Mouse (Mus musculus): Measurements from ENCODE around the gene Wdr93.

Gene Wdr93

GRCm38 (mm10) chr7:79742659-79743536 is at the start of gene Wdr93, which contains the start of gene Pex11a:
Wdr93 (plus strand) TSS chr7:79743163.
Pex11a (minus strand) TSS chr7:79743131.
- peak; percentile 82 for ATAC-seq (ENCODE audit: low TSS enrichment)

- no peak for ATAC-seq (ENCODE audit: low TSS enrichment)
Measured at GRCm38 (mm10) chr7:79696495-79696894, 46.5 kb upstream of the Wdr93 start.

GRCm38 (mm10) chr7:79702755-79703154 is 40.2 kb upstream of the Wdr93 start:
- peak; percentile 57; the same call in 1 of the 2 replicates for ATAC-seq (ENCODE audit: low TSS enrichment)

- no peak for ATAC-seq (ENCODE audit: low TSS enrichment)
Measured at GRCm38 (mm10) chr7:79705210-79705609, 37.8 kb upstream of the Wdr93 start.

- ATAC-seq (ENCODE audit: low TSS enrichment), result peak; percentile 90
Measured at GRCm38 (mm10) chr7:79710130-79710607, 32.8 kb upstream of the Wdr93 start.

- no peak for ATAC-seq (ENCODE audit: low TSS enrichment)
Measured at GRCm38 (mm10) chr7:79710831-79711230, 32.1 kb upstream of the Wdr93 start.

- ATAC-seq (ENCODE audit: low TSS enrichment), result no peak
Measured at GRCm38 (mm10) chr7:79715187-79715981, 27.6 kb upstream of the Wdr93 start, which contains the start of gene Kif7. Kif7 (minus strand) TSS chr7:79715720.

- peak; percentile 92 for ATAC-seq (ENCODE audit: low TSS enrichment)
Measured at GRCm38 (mm10) chr7:79721386-79721977, 21.5 kb upstream of the Wdr93 start.

GRCm38 (mm10) chr7:79727091-79727490 is 15.9 kb upstream of the Wdr93 start:
- peak; percentile 58 for ATAC-seq (ENCODE audit: low TSS enrichment)

GRCm38 (mm10) chr7:79728219-79728618 is 14.7 kb upstream of the Wdr93 start:
- peak; percentile 54 for ATAC-seq (ENCODE audit: low TSS enrichment)

GRCm38 (mm10) chr7:79729169-79729568 is 13.8 kb upstream of the Wdr93 start:
- peak; percentile 66 for ATAC-seq (ENCODE audit: low TSS enrichment)

- peak; percentile 31; the same call in 1 of the 2 replicates for ATAC-seq (ENCODE audit: low TSS enrichment)
Measured at GRCm38 (mm10) chr7:79729743-79730370, 13.1 kb upstream of the Wdr93 start.

GRCm38 (mm10) chr7:79731438-79731837 is 11.5 kb upstream of the Wdr93 start:
- no peak for ATAC-seq (ENCODE audit: low TSS enrichment)

- no peak for ATAC-seq (ENCODE audit: low TSS enrichment)
Measured at GRCm38 (mm10) chr7:79732622-79733021, 10.3 kb upstream of the Wdr93 start, which contains the start of gene Plin1. Plin1 (minus strand) TSS chr7:79732903.

- no peak for ATAC-seq (ENCODE audit: low TSS enrichment)
Measured at GRCm38 (mm10) chr7:79734563-79734962, 8.4 kb upstream of the Wdr93 start.

GRCm38 (mm10) chr7:79736511-79736910 is 6.5 kb upstream of the Wdr93 start:
- no peak for ATAC-seq (ENCODE audit: low TSS enrichment)

GRCm38 (mm10) chr7:79738913-79739312 is 4.0 kb upstream of the Wdr93 start:
- no peak for ATAC-seq (ENCODE audit: low TSS enrichment)

- ATAC-seq (ENCODE audit: low TSS enrichment), result no peak
Measured at GRCm38 (mm10) chr7:79740279-79740678, 2.7 kb upstream of the Wdr93 start.

- no peak for ATAC-seq (ENCODE audit: low TSS enrichment)
Measured at GRCm38 (mm10) chr7:79742277-79742658, 695 bp upstream of the Wdr93 start.

GRCm38 (mm10) chr7:79744051-79744450 is 1.1 kb downstream of the Wdr93 start:
- peak; percentile 24; the same call in 1 of the 2 replicates for ATAC-seq (ENCODE audit: low TSS enrichment)

GRCm38 (mm10) chr7:79744585-79744984 is 1.6 kb downstream of the Wdr93 start:
- no peak for ATAC-seq (ENCODE audit: low TSS enrichment)

All from frontal cortex, adult (tissue).